Mouse (Mus musculus) Patski (cell line): ENCODE results near the gene Syt6. TPM values are rescaled to one million over a fixed set of nuclear protein-coding genes. Genes with fewer than 3 reads are reported as not detected.

ENCODE experiments used
- ATAC-seq: fragments of 100-300 bp; one replicate; pipeline ENCODE4 v1.8.0; 2021
- CTCF ChIA-PET: fragments of 350-600 bp; sonication (Branson Sonifier 250); formaldehyde crosslinking; loops from one replicate; lab custom pipeline; 2022; ENCODE audit warnings: inconsistent platforms; lab: Charles Lee
- POLR2A ChIA-PET: fragments of 350-600 bp; sonication (Branson Sonifier 250); formaldehyde crosslinking; loops from one replicate; lab custom pipeline; 2022; ENCODE audit warnings: antibody characterized with exemption, inconsistent platforms; lab: Charles Lee
- DNase-seq: peaks from one replicate; pipeline ENCODE4 v3.0.0-alpha.2; 2011; ENCODE audit warnings: low read depth, low spot score
- H3K27me3 ChIP-seq: fragments of 371-371 bp; one replicate; pipeline ENCODE4 v1.5.1; 2021
- CTCF ChIP-seq: fragments of 100-300 bp; IDR thresholded peaks from one replicate; pipeline ENCODE4 v1.5.1; 2021
- in situ Hi-C: fragments of 300-500 bp; cut with MboI; formaldehyde crosslinking; loops from 3 replicates; pipeline ENCODE4 v1.11.1; 2018; ENCODE audit warnings: low pct_unique_long_range_greater_than_20kb, mixed read lengths
- polyA plus RNA-seq: library from polyadenylated mRNA; unstranded; gene quantifications from one replicate; pipeline ENCODE4 v1.2.3, GENCODE M21; 2021

Syt6 gene
- polyA plus RNA-seq, 1 experiment from 2014 or later, result not detected

- ChIA-PET CTCF (no interaction called here), POLR2A (no interaction called here)
- H3K27me3 ChIP-seq, result peaks cover 24% of the 10 kb centered on the region
- TF ChIP-seq CTCF, result no peak
- in situ Hi-C loops, result no loop called here
- ATAC-seq (no peak), DNase-seq (no peak)
These were observed 1.8 kb upstream of the Syt6 start for GRCm38 (mm10) chr3:103573106-103573790.

- H3K27me3 ChIP-seq, result peaks cover 24% of the 10 kb centered on the region
- in situ Hi-C loops, result no loop called here
- ChIA-PET CTCF (no interaction called here), POLR2A (no interaction called here)
- ATAC-seq (peak; percentile 57), DNase-seq (peak; percentile 25)
- no peak for TF ChIP-seq CTCF
These were observed 1.3 kb upstream of the Syt6 start for GRCm38 (mm10) chr3:103573791-103574166.

DNA sequence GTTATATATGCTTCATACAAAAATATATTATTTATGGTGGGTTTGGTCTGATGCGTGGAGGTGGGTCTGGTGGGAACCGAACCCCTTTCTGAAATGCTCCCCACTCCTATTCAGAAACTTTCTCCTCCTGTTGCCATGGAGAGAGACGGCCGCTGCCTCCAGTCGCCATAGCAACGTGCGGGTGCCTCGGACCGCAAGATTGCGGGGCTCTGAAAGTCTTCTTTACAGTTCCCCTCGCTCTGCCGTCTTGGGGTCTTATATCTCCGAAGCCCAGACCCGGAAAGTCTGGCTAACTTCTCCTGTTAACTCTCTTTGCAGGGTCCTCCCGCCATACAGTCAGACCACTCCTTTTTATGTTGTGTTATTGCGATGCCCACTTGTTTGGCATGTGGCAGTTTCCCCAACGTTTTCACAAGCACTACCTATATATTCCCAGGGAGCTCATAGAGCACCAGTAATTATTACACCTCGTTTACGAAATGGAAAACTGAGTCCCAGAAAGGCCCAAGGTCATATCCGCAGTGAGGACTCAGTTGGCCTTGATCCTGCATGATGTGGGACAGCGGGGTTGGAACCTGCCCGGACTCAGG, 370 bp upstream of the Syt6 start:
- ATAC-seq (no peak), DNase-seq (no peak)
- no peak for TF ChIP-seq CTCF
- ChIA-PET POLR2A (no interaction called here), CTCF (interaction anchor here (0.6 kb wide), 1 partner anchor 23 kb away, joined by 3 read pairs; no protein-coding TSS in a partner anchor)
- in situ Hi-C loops, result no loop called here
- H3K27me3 ChIP-seq, result peaks cover 24% of the 10 kb centered on the region

- peaks cover 24% of the 10 kb centered on the region for H3K27me3 ChIP-seq
- no peak for DNase-seq
- CTCF ChIA-PET, result interaction anchor here (1.0 to 1.2 kb wide), 3 partner anchors 12 to 38 kb away, joined by 3 to 4 read pairs (median 3); no protein-coding TSS in a partner anchor
- TF ChIP-seq CTCF, result no peak
- ATAC-seq, result no peak
- in situ Hi-C loops, result no loop called here
- POLR2A ChIA-PET, result no interaction called here
These were observed 1.0 kb downstream of the Syt6 start for GRCm38 (mm10) chr3:103575893-103576641.

- no peak for ATAC-seq
- peaks cover 8% of the 10 kb centered on the region for H3K27me3 ChIP-seq
- no peak for TF ChIP-seq CTCF
- no peak for DNase-seq
- in situ Hi-C loops, result no loop called here
- POLR2A ChIA-PET, result interaction anchor here (0.6 kb wide), 1 partner anchor 191 kb away, joined by 5 read pairs; no protein-coding TSS in a partner anchor
- CTCF ChIA-PET, result interaction anchor here (0.6 to 1.6 kb wide), 2 partner anchors 11 to 103 kb away, joined by 3 read pairs; no protein-coding TSS in a partner anchor
These were observed 12.1 kb downstream of the Syt6 start for GRCm38 (mm10) chr3:103587136-103587535.

DNA sequence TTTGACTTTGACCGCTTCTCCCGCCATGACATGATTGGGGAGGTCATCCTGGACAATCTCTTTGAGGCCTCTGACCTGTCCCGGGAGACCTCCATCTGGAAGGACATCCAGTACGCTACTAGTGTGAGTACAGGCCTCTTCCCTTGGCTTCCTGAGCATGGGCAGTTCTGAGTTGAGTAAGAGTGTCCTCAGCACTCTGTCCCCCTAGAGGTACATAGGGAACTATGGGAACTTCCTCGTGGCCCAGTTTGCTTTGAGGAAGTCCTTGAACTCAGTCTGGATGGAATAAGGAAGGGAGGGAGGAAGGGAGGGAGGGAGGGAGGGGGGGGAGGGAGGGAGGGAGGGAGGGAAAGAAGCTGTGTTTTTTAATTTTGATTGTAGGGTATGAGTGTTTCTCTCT, 12.6 kb downstream of the Syt6 start:
- H3K27me3 ChIP-seq, result peaks cover 6% of the 10 kb centered on the region
- in situ Hi-C loops, result no loop called here
- TF ChIP-seq CTCF, result no peak
- POLR2A ChIA-PET, result interaction anchor here (0.6 kb wide), 1 partner anchor 191 kb away, joined by 5 read pairs; no protein-coding TSS in a partner anchor
- CTCF ChIA-PET, result interaction anchor here (0.6 to 1.1 kb wide), 2 partner anchors 9 to 47 kb away, joined by 3 read pairs; no protein-coding TSS in a partner anchor
- DNase-seq (no peak), ATAC-seq (no peak)

DNA sequence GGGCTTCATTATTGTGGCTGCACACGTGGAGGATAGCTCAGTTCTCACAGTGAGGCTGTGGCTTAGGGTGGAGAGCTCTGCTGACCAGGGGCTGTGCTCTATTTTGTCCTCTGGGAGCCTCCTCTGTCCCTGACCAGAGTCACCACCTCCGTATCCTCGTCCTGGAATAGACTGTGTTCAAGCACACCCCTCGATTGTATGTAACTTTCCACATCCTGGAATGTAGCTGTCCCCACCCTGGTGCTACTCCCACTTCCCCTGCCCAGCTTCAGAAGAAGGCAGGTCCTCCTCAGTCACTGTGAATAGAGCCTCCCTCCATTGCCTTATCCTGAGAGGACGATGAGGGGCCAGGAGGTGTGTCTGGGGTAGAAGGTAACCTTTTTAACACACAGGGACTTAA, 14.6 kb downstream of the Syt6 start:
- in situ Hi-C loops, result no loop called here
- ChIA-PET CTCF (interaction anchor here (1.3 to 2.3 kb wide), 2 partner anchors 9 to 73 kb away, joined by 3 to 8 read pairs; no protein-coding TSS in a partner anchor), POLR2A (interaction anchor here (2.7 kb wide), 1 partner anchor 11 kb away, joined by 9 read pairs; no protein-coding TSS in a partner anchor)
- DNase-seq (no peak), ATAC-seq (no peak)
- no peak for TF ChIP-seq CTCF
- peaks cover 3% of the 10 kb centered on the region for H3K27me3 ChIP-seq

GRCm38 (mm10) chr3:103592636-103593035, 17.6 kb downstream of the Syt6 start:
- no peak for ATAC-seq
- no peak for DNase-seq
- CTCF ChIA-PET, result no interaction called here
- POLR2A ChIA-PET, result no interaction called here
- in situ Hi-C loops, result no loop called here
- peaks cover 3% of the 10 kb centered on the region for H3K27me3 ChIP-seq
- no peak for TF ChIP-seq CTCF

DNA sequence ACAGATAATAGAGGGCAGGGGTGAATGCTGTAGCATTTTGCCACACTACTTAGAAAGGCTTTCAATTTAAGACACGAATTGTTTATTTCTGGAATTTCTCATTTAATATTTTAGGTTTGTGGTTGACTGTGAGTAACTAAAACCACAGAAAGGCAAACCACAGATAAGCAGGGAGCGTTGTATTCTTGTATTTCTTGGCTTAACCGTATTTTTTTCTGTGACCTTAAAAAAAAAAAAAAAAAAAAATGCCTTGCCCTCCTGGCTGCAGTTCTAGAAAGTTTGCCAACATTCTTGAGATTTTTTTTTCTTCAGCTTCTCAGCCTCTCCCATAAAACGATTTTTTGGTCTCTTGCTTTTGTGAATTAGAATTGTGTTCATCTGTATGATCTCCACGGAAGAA, 18.6 kb downstream of the Syt6 start:
- ChIA-PET POLR2A (no interaction called here), CTCF (interaction anchor here (0.6 kb wide), 1 partner anchor 38 kb away, joined by 3 read pairs; no protein-coding TSS in a partner anchor)
- no peak for TF ChIP-seq CTCF
- ATAC-seq (no peak), DNase-seq (no peak)
- H3K27me3 ChIP-seq, result peaks cover 3% of the 10 kb centered on the region
- in situ Hi-C loops, result no loop called here

DNA sequence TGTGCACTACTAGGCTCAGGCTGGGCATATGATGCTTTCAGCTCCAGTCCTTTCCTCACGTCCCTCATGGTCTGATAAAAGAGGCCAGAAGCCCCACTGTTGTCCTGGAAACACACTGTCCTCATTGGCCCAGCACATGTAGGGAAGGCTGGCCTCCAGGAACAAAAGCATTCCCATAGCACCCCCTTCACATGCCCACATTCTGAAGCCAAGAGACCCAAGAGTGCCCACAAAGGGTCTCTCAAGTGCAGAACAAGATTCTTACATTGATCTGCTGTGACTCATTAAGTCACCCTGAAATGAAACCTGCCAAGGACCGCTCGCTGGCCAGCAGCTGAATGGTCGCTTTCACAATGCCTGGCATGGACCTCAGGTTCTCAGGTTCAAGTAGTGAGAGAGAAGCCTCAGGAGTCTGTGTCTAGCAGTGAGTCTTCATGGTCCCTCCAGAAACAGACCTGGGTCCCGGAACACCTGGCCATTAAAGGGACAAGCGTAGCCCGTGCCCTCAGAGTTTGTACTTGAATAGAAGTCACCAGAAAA, 20.3 kb downstream of the Syt6 start:
- CTCF ChIA-PET, result interaction anchor here (1.4 kb wide), 1 partner anchor 13 kb away, joined by 3 read pairs; no protein-coding TSS in a partner anchor
- in situ Hi-C loops, result no loop called here
- POLR2A ChIA-PET, result interaction anchor here (0.9 kb wide), 1 partner anchor 20 kb away, joined by 3 read pairs; no protein-coding TSS in a partner anchor
- DNase-seq (no peak), ATAC-seq (no peak)
- no peak for TF ChIP-seq CTCF
- H3K27me3 ChIP-seq, result peaks cover 3% of the 10 kb centered on the region
